Mouse (Mus musculus): ENCODE results near the gene Dnajb12. TPM values are rescaled to one million over a fixed set of nuclear protein-coding genes. Genes with fewer than 3 reads are reported as not detected.

Gene Dnajb12
- polyA plus RNA-seq, 1 experiment from 2014 or later = 28.7 TPM

DNA sequence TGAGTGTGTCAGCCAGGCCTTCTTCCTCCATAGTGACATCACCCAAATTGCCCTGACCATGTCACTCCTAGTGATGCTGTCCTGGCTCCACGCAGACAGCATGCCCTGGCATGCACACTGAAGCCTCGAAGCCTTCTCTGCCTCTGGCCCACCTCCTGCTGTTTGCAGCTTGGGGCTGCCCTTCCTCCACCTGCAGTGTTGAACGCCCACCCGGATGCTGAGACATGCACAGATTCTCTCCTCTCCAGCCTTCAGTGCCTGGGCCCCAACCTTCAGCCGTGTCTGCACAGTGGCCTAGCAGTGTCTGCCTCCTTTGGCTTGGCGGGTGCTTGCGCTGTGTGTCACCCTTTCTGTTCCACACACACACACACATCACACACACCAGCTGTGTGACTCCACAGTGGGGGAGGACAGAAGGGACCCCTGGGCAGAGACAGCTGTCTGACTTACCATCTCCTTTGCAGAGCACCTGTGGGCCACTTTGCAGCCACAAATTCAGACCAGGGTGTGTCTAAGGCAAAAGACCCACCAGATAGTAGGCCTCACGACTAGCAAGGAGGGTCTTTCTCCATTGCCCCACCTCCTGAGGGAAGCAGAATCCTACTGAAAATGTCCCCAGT is 22.7 kb downstream of the Dnajb12 start:
- ATAC-seq (ENCODE audit: low read depth) (no peak), DNase-seq (ENCODE audit: low spot score) (no peak)
- Histone ChIP-seq H3K36me3 (ENCODE audit: control insufficient read depth, insufficient read depth, low read length) (peaks cover 15% of the 10 kb centered on the region), H3K4me2 (ENCODE audit: low read depth, low read length) (no peak overlapping the region), H3K9me3 (ENCODE audit: control insufficient read depth, low read length) (no peaks in the 10 kb centered on the region), H3K9ac (ENCODE audit: low read depth, low read length) (no peak overlapping the region), H3K4me3 (ENCODE audit: low read depth, low read length) (no peak overlapping the region), H3K27me3 (replicated peaks; ENCODE audit: control insufficient read depth, insufficient read depth, low read length) (no peaks in the 10 kb centered on the region), H3K4me1 (ENCODE audit: control insufficient read depth, insufficient read depth, low read length) (peaks cover 51% of the 10 kb centered on the region), H3K27ac (replicated peaks; ENCODE audit: low read depth, low read length) (peak overlapping the region; percentile 52; the same call in 1 of the 2 replicates)
- WGBS = 64% methylated on average over 8 of the region's 8 CpGs

DNA sequence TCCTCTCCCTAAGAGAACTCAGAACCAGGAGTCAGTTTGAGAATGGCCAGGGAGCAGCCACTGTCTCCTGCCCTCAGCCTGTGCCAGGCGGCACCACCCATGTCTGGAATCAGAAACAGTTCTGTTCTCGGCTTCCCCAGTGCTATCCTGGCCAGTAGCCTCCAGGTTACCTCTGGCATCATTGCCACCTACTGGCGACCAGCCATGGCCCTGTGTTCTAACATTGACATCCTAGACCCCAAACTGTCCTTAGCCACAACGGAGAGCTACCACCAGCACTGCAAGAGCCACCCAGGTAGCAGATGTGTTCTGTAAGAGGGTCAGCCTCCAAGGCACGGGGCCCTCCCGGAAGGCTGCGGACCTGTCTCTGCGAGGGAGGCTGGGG is 23.2 kb downstream of the Dnajb12 start:
- DNase-seq (ENCODE audit: low spot score) (no peak), ATAC-seq (ENCODE audit: low read depth) (no peak)
- Histone ChIP-seq H3K36me3 (ENCODE audit: control insufficient read depth, insufficient read depth, low read length) (peaks cover 10% of the 10 kb centered on the region), H3K9ac (ENCODE audit: low read depth, low read length) (no peak overlapping the region), H3K27ac (replicated peaks; ENCODE audit: low read depth, low read length) (peak overlapping the region; percentile 52), H3K9me3 (ENCODE audit: control insufficient read depth, low read length) (no peaks in the 10 kb centered on the region), H3K4me1 (ENCODE audit: control insufficient read depth, insufficient read depth, low read length) (peaks cover 53% of the 10 kb centered on the region), H3K4me3 (ENCODE audit: low read depth, low read length) (no peak overlapping the region), H3K4me2 (ENCODE audit: low read depth, low read length) (no peak overlapping the region), H3K27me3 (replicated peaks; ENCODE audit: control insufficient read depth, insufficient read depth, low read length) (no peaks in the 10 kb centered on the region)
- WGBS = 54% methylated on average over 8 of the region's 8 CpGs

DNA sequence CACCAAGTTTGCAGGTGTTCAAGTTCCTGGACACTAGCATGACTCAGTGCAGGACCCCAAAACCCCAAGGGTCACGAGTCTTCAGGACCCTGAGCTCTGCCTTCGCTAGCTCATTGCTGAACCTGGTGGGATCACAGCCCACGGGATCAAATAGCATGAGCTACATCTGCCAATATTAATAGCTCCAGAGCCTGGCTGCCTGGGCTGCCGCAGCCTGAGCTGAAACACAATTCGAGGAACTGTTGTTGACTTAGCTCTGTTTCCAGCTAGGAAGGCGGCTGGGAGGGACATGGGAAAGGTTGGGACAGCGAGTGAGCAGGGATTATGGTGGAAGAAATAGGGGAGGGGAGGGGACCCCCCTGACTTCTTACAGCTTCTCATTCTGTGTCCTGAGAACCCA is 23.8 kb downstream of the Dnajb12 start:
- Histone ChIP-seq H3K27ac (replicated peaks; ENCODE audit: low read depth, low read length) (peak overlapping the region; percentile 4), H3K4me3 (ENCODE audit: low read depth, low read length) (no peak overlapping the region), H3K9me3 (ENCODE audit: control insufficient read depth, low read length) (no peaks in the 10 kb centered on the region), H3K9ac (ENCODE audit: low read depth, low read length) (peak overlapping the region; percentile 37; the same call in 1 of the 2 replicates), H3K4me1 (ENCODE audit: control insufficient read depth, insufficient read depth, low read length) (peaks cover 55% of the 10 kb centered on the region), H3K4me2 (ENCODE audit: low read depth, low read length) (no peak overlapping the region), H3K27me3 (replicated peaks; ENCODE audit: control insufficient read depth, insufficient read depth, low read length) (no peaks in the 10 kb centered on the region), H3K36me3 (ENCODE audit: control insufficient read depth, insufficient read depth, low read length) (peaks cover 4% of the 10 kb centered on the region)
- 25% methylated on average over 7 of the region's 7 CpGs for WGBS
- DNase-seq (ENCODE audit: low spot score) (peak; percentile 59), ATAC-seq (ENCODE audit: low read depth) (no peak)

DNA sequence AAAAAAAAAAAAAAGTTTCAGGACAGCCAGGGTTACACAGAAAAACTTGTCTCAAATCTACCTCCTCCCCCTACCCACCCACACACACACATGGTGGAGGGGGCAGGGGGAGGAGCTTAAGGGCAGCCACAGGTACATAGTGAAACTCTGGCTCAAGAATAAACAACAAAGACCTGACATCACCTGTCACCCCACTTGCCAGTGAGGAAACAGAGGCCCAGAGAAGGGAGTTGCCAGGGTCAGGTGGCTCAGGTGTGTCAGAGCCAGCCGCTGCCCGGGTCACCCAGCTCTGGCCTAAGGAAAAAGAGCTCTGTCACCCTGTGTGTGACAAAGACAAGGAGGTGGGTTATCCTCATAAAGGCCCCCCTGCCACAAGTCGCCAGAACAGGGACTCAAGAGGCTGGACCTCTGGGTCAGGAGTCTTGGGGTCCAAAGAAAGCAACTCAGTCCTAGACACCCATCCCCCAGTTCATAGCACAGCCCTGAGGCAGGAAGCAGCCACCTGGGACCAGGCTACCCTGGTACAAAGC is 27.8 kb downstream of the Dnajb12 start:
- H3K9me3 ChIP-seq (ENCODE audit: control insufficient read depth, low read length) = no peaks in the 10 kb centered on the region
- H3K27me3 ChIP-seq (replicated peaks; ENCODE audit: control insufficient read depth, insufficient read depth, low read length) = no peaks in the 10 kb centered on the region
- H3K27ac ChIP-seq (replicated peaks; ENCODE audit: low read depth, low read length) = peak overlapping the region; percentile 81
- no peak for ATAC-seq (ENCODE audit: low read depth)
- peaks cover 53% of the 10 kb centered on the region for H3K4me1 ChIP-seq (ENCODE audit: control insufficient read depth, insufficient read depth, low read length)
- no peak for DNase-seq (ENCODE audit: low spot score)
- H3K9ac ChIP-seq (ENCODE audit: low read depth, low read length) = peak overlapping the region; percentile 37; the same call in 1 of the 2 replicates
- no peak overlapping the region for H3K4me2 ChIP-seq (ENCODE audit: low read depth, low read length)
- WGBS = 55% methylated on average over 3 of the region's 3 CpGs
- no peak overlapping the region for H3K4me3 ChIP-seq (ENCODE audit: low read depth, low read length)
- H3K36me3 ChIP-seq (ENCODE audit: control insufficient read depth, insufficient read depth, low read length) = no peaks in the 10 kb centered on the region

DNA sequence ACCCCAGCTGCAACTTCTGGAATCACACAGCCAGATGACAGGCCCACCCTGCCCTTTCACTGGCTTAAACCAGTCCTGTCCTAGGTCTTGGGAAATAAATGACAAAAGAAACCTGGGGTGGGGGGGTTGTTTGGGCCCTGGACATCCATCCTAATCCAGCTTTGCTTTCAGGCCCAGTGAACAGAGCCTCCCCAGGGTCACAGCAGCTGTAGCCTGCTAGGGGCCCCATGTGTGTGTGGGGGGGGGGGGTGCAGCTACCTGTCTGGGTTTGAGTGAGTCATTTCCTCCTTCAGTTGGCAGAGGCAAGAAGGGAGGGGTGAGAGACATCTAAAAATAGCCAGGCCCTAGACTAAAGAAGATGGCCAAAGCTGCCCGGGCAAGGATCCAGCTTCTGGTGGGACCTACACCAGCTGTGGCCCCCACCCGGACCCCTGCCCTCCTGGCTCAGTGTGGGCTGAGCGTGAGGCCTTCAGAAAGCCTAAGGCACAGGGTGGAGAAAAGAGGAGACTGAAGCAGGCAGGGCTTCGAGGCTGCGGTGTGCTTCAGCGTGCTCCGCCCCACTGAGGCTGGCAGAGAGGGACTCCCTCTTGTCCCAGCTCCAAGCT is 28.4 kb downstream of the Dnajb12 start:
- H3K4me1 ChIP-seq (ENCODE audit: control insufficient read depth, insufficient read depth, low read length) = peaks cover 47% of the 10 kb centered on the region
- DNase-seq (ENCODE audit: low spot score) = peak; percentile 89
- peak overlapping the region; percentile 81 for H3K27ac ChIP-seq (replicated peaks; ENCODE audit: low read depth, low read length)
- peak overlapping the region; percentile 7; the same call in 1 of the 2 replicates for H3K4me2 ChIP-seq (ENCODE audit: low read depth, low read length)
- H3K27me3 ChIP-seq (replicated peaks; ENCODE audit: control insufficient read depth, insufficient read depth, low read length) = no peaks in the 10 kb centered on the region
- no peaks in the 10 kb centered on the region for H3K9me3 ChIP-seq (ENCODE audit: control insufficient read depth, low read length)
- peak overlapping the region; percentile 37 for H3K9ac ChIP-seq (ENCODE audit: low read depth, low read length)
- no peaks in the 10 kb centered on the region for H3K36me3 ChIP-seq (ENCODE audit: control insufficient read depth, insufficient read depth, low read length)
- 3% methylated on average over 3 of the region's 7 CpGs for WGBS
- peak; percentile 58 for ATAC-seq (ENCODE audit: low read depth)
- H3K4me3 ChIP-seq (ENCODE audit: low read depth, low read length) = no peak overlapping the region

DNA sequence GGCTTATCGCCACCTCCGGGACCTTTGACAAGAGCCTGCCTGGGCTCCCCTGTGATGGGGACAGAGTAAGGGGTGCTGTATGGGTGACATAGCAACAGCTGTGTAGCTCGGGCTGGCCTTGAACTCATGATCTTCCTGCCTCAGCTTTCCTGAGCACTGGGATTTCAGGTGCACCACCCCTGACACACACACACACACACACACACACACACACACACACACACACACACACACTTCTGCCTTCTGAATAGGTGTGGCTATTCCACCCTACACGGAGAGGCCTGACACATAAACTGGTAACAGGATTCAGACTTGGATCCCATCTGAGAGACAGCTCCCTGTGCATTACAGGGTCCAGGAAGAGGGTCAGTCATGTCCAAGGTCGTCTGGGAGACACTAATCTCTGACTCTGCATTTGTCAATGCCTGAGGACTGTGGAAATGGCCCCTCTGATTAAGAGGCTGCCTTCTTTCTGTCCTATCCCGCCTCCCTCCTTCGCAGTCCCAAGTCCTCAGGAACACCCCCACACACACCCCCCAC is 29.5 kb downstream of the Dnajb12 start:
- DNase-seq (ENCODE audit: low spot score) = no peak
- H3K4me1 ChIP-seq (ENCODE audit: control insufficient read depth, insufficient read depth, low read length) = peaks cover 38% of the 10 kb centered on the region

DNA sequence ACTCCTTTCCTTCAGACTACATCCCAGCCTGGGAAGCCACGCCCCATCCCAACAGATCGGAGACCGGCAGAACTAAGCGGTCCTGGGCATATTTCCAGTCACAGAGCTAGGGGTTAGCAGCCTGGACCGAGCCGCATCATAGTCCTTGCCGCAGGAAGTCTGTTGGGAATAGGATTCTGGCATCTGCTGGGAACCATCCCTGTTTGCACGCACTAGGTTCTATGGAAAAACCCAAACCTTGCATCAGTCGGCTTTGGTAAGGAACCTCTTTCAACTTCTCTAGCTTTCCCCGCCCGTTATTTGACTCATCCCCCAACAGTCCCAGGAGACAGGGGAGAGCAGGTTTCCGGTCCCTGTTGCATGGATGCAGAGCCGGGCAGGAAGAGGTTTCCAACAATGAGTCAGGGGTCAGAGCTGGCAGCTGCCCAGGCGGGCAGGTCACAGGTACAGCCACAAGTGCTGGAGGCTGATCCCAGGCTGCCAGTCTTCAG is 30.0 kb downstream of the Dnajb12 start:
- Histone ChIP-seq H3K27me3 (replicated peaks; ENCODE audit: control insufficient read depth, insufficient read depth, low read length) (no peaks in the 10 kb centered on the region), H3K4me2 (ENCODE audit: low read depth, low read length) (peak overlapping the region; percentile 31), H3K4me3 (ENCODE audit: low read depth, low read length) (no peak overlapping the region; the same call in 1 of the 2 replicates), H3K9ac (ENCODE audit: low read depth, low read length) (no peak overlapping the region), H3K4me1 (ENCODE audit: control insufficient read depth, insufficient read depth, low read length) (peaks cover 38% of the 10 kb centered on the region), H3K27ac (replicated peaks; ENCODE audit: low read depth, low read length) (peak overlapping the region; percentile 81), H3K36me3 (ENCODE audit: control insufficient read depth, insufficient read depth, low read length) (no peaks in the 10 kb centered on the region), H3K9me3 (ENCODE audit: control insufficient read depth, low read length) (no peaks in the 10 kb centered on the region)
- ATAC-seq (ENCODE audit: low read depth) (peak; percentile 50), DNase-seq (ENCODE audit: low spot score) (peak; percentile 91)
- 8% methylated on average over 14 of the region's 14 CpGs for WGBS

More for the DNA sequence above, 29.5 kb downstream of the Dnajb12 start:
- H3K4me3 ChIP-seq (ENCODE audit: low read depth, low read length) = no peak overlapping the region
- peak overlapping the region; percentile 81 for H3K27ac ChIP-seq (replicated peaks; ENCODE audit: low read depth, low read length)
- H3K9me3 ChIP-seq (ENCODE audit: control insufficient read depth, low read length) = no peaks in the 10 kb centered on the region
- no peaks in the 10 kb centered on the region for H3K36me3 ChIP-seq (ENCODE audit: control insufficient read depth, insufficient read depth, low read length)
- H3K4me2 ChIP-seq (ENCODE audit: low read depth, low read length) = peak overlapping the region; percentile 31
- WGBS = 62% methylated on average over 7 of the region's 7 CpGs
- no peak overlapping the region for H3K9ac ChIP-seq (ENCODE audit: low read depth, low read length)
- 0 out of 2 replicates have a peak, but pooled peaks have one; percentile 1 for ATAC-seq (ENCODE audit: low read depth)
- no peaks in the 10 kb centered on the region for H3K27me3 ChIP-seq (replicated peaks; ENCODE audit: control insufficient read depth, insufficient read depth, low read length)

DNA sequence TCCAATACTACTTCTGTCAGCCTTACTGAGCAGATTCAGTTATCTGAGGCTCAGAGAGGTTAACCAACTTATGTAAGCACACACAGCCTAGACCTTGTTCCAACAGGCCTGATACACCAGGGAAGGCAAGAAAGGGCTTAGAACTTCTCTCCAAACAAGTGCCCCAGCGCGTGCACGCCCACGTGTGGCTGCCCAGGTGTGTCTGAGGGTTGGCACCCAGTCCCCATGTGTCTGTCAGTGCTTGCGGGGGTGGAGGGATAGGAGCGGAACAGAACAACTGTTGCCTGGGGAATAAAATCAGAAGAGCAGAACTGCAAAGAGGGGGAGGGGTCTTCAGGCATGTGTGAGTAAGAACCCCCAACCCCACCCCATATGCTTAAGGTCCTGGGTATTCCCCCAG is 31.7 kb downstream of the Dnajb12 start:
- Histone ChIP-seq H3K27me3 (replicated peaks; ENCODE audit: control insufficient read depth, insufficient read depth, low read length) (no peaks in the 10 kb centered on the region), H3K4me3 (ENCODE audit: low read depth, low read length) (no peak overlapping the region), H3K36me3 (ENCODE audit: control insufficient read depth, insufficient read depth, low read length) (no peaks in the 10 kb centered on the region), H3K9me3 (ENCODE audit: control insufficient read depth, low read length) (no peaks in the 10 kb centered on the region), H3K4me1 (ENCODE audit: control insufficient read depth, insufficient read depth, low read length) (peaks cover 43% of the 10 kb centered on the region), H3K27ac (replicated peaks; ENCODE audit: low read depth, low read length) (no peak overlapping the region), H3K4me2 (ENCODE audit: low read depth, low read length) (peak overlapping the region; percentile 47), H3K9ac (ENCODE audit: low read depth, low read length) (no peak overlapping the region)
- no peak for ATAC-seq (ENCODE audit: low read depth)
- WGBS = 17% methylated on average over 6 of the region's 6 CpGs
- DNase-seq (ENCODE audit: low spot score) = no peak
